Mouse (Mus musculus): ENCODE results near the gene Znhit3.

Gene Znhit3
- long read RNA-seq, experiment 1, transcript Znhit3-201 (5 exons, 998 nt) = major isoform, 13 of 16 reads
- long read RNA-seq, experiment 1, partial matches to known transcripts = 1 of 16 reads
- long read RNA-seq, experiment 1, other reads (novel, unspliced or antisense) = 2 of 16 reads
- long read RNA-seq, experiment 2, transcript Znhit3-201 (5 exons, 998 nt) = major isoform, 27 of 30 reads
- long read RNA-seq, experiment 2, partial matches to known transcripts = 0 of 30 reads
- long read RNA-seq, experiment 2, other reads (novel, unspliced or antisense) = 3 of 30 reads

DNA sequence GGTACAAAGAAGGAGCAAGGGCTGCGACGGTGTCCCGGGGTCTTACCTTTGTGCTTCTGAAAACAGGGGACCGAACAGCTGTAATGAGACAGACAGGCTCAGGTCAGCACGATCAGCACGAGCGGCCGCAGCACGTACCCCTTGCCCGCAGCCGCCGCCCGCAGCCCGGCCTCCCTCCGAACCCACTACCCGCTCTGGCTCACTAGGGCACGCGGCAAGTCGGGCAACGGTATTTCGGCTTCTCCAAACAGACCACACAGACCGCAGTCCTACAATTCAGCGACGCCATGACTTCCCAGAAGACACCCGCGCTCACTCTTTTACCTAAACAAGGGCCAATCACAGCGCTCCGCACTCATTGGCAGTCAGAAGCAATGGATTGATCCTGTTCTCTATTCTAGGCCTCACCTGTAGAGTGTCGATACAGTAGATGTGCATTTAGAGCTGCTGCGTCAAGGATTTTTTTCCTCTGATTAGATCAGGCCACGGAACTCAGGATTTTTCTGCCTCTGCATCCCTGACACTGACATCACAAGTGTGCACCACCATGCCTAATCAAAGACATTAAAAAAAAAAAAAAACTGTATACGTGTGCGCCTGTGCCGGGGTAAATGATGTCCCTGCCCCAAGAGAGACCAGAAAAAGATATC lies at the start of gene Znhit3:
Znhit3 (minus strand) TSS at position 314 of the 650 bp plus-strand sequence.
- intact Hi-C loops (cut with DNase I) = loop anchor here (5.0 kb wide), 1 partner anchor 61 kb away; no protein-coding TSS in a partner anchor

DNA sequence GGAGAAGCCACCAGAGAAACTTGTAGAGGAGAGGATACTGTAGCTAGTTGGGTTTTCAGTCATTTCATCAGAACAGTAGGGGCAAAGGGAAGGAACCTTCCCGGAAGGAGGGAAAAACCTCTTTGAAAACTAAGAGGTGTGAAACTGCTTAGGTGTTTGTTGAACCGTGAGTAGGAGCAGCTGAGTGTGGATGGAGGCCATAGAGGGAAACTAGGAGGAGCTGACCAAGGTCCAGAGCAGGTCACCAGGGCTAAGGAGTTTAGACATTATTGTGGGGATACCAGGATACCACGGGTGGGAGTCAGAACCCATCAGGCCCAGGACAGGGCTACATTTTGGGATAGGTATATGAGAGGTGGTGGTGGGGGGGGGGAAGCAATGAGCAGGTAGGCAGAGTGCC lies 47.4 kb upstream of the Znhit3 start:
- intact Hi-C loops (cut with DNase I) = no loop called here

DNA sequence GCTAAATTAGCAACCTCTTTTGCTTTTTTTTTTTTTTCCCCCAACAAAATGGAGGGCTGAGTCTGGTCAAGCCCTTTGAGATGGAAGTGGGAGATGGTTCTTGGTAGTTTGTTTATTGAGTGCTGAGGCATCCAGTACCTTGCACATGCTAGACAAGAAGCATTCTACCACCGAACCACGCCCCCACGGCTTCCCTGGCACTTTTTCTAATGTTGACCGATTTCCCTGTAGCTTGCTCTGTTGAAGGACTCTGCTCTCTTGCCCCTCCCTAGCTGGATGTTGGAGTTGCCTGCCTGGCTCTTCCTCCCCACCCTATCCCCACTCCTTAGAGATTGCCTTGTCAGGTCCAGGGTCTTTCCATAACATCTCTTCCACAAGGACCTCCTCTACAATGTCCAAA lies 46.4 kb upstream of the Znhit3 start:
- intact Hi-C loops (cut with DNase I) = no loop called here

DNA sequence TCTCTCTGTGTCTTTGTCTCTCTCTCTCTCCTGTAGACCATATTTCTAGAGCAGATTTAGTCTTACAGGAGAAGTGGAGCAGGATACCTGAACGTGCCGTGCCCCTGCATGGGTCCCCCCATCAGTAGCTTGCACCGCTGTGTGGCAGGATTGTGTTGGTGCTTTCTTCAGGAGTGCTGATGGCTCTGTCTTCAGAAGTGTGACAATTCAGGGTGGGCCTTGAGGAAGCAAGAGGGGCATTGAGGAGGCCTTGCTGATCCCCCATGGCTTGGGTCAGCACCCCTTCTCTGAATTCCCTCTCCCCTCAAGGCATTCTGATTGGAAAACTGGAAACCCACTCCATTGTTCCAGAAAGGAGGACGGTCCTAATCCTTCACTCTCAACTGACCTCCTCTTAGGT lies 45.4 kb upstream of the Znhit3 start:
- intact Hi-C loops (cut with DNase I) = no loop called here

DNA sequence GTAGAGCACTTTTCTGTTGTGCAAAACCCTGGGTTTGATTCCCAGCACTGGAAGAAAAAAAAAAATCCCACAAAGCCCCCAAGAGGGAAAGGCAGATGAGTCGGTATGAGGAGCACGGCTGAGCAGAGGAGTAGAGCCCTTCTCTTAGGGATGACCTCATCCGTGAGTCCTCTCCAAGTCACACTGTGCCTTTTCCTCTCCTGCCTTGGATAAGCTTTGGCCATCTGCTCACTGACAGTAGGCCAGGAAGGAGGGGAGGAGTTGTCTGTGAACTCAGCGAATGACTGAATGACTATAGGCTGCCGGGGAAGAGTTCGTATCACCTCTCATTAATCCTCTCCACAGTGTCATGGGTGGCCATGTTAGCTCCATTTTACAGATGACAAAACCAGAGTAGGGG lies 44.6 kb upstream of the Znhit3 start:
- intact Hi-C loops (cut with DNase I) = no loop called here

DNA sequence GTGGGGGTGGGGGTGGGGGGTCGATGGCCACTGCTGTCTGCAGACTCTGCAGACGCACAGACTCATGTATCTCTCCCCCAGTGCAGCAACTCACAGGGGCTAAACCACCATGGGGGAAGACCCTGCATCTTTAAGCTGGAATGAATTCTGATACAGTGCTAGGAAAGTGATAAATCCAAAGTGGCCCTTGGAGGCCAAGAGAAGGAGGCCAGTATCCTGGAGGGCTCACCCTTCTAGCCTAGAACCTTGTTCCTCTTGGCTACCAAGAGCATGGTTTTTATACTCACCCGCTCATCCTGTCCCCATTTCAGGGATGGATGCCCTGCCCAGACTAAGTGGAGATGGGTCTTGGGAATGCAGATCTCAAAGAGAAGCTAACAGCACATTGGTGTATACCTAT lies 44.1 kb upstream of the Znhit3 start:
- intact Hi-C loops (cut with DNase I) = no loop called here

DNA sequence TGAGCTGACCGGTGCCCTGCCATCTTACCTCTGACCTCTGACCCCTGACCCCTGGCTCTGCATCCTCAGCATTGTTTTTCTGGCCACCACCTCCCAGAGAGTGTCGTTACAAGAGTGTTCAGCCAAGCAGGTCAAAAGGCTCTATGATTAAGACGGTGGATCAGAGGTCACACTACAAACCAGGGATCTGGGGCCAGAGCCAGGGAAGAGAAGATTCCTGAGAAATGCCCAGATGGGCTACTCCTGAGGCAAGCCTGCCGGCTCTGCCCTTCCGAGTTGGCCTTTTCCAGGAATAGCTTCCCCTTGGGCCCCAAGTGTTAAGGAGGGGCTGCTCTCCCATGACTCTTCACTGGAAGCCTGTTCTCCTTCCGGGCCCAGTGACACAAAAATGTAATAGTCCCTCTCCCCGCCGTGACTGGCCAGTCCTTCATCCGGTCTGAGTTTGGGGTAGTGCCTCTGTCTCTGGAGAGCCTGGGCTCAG lies 43.6 kb upstream of the Znhit3 start:
- intact Hi-C loops (cut with DNase I) = no loop called here

DNA sequence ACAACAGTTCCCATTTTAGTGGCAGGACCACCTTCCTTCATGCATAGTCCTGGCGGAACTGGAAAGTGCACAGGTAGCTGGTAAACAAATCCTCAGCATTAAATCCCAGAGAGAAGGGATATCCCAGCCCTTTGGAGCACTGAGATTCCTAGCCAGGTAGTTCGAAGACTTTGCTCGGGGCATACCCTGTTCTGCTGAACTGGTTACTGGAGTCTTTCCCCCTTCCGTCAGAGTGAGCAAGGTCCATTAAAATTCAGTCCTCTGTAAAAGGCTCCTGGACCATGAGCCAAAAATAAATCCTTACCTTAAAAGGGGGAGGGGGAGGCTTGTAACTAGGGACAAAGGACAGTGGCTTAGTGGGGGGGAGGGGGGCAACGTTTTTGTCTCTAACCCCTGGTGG lies 43.0 kb upstream of the Znhit3 start:
- intact Hi-C loops (cut with DNase I) = no loop called here

DNA sequence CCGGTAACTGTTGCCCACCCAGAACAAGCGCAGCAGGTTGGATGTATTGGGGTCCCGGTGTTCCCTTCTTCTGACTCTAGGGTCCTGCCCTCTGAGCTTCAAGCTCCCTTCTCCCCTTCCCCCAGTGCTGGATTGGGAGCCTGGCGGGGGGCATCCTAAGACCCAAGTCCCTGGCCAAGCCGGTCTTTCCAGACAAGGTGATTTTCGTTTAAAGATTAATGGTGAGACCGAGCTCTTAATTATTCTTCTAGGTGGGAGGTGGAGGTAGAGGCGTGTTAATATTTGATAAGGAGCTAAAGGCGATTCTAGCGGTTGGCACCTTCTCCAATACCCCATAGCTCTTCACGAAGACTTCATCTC lies 42.1 kb upstream of the Znhit3 start:
- intact Hi-C loops (cut with DNase I) = no loop called here

DNA sequence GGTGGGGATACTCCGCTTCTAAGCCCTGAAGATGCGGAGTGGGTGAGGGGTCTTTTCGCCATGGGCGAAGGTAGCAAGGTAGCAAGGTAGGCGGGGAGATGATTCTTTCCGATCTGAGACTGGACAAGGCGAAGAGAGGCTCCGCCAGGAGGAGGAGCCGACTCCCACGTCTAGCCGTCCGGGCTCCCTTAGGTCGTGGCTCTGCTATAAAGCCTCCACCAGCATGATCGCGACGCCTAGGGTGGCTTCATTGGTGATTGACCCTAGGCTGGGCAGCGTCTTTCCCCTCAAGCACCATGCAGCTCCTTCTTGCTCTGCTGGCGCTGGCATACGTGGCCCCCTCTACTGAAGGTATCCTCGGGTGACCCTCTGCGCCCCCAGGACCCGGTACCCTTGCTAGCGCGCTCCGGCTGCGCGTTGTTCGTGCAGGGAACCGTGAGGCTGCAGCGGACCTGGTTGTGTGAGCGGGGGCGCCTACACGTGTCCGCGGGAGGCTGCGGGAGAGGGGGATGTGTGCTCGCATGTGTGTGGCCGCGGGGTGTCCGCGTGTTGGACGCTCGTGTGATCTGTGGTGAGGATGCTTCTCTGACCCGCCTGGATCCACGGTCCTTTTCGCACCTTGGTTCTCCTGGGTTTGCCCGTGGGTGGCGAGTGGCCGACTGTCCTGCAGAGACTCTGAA lies 41.6 kb upstream of the Znhit3 start, which contains the start of gene Car4:
Car4 (plus strand) TSS at position 196 of the 680 bp plus-strand sequence.
- intact Hi-C loops (cut with DNase I) = no loop called here

DNA sequence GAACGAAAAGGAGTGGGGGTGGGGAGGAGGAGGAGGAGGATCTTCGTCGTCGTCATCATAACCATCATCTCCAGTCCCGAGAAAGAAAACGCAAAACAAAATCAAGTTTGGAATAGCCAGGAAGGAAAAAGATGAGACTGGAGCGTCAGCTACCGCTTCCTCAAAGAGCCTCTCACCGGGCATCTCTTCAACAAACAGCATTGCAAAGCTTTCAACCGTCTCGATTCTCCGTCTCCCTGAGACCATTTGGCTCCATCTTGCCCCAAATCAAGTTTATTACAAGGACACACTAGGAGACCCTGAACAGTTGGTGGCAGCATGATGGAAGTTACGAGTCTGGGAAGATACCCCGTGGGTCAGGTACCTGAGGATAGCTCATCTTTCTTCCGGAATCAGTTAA lies 41.0 kb upstream of the Znhit3 start:
- intact Hi-C loops (cut with DNase I) = no loop called here

DNA sequence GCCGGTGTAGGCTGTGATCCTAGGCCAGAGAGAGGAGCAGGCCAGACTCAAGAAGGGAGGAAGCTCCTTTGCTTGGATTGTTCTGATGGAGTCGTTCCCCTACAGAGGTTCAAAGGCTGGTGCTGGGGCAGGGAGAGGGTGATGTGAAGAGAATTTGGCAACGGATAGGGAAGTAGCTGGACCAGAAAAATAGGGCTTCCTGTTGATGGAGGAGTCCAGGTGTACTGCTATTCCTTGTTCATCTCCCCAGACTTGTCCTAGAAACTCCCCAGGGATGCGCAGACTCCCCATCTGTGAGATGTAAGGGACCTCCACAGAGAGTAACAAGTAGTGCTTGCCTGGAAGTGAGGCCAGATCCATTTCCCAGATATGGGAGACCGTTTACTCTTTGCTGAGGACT lies 40.2 kb upstream of the Znhit3 start:
- intact Hi-C loops (cut with DNase I) = no loop called here

DNA sequence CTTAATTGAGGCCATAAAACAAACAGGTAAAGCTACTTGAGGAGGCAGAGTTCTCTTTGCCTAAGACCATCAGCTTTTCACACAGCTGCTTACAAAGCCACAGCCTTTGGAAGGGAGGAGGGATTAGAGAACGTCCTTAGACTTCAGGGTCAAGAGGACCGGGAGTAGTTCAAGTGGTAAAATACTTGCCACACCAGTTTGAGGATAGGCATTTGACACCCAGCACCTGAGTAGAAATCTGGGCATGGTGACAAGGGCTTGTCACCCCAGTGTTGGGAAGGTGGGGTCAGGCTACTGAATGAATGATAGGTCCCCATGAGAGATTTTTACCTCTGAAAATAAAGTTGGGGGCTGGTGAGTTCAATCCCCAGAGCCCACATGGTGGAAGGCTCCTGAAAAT lies 36.4 kb upstream of the Znhit3 start:
- intact Hi-C loops (cut with DNase I) = no loop called here

DNA sequence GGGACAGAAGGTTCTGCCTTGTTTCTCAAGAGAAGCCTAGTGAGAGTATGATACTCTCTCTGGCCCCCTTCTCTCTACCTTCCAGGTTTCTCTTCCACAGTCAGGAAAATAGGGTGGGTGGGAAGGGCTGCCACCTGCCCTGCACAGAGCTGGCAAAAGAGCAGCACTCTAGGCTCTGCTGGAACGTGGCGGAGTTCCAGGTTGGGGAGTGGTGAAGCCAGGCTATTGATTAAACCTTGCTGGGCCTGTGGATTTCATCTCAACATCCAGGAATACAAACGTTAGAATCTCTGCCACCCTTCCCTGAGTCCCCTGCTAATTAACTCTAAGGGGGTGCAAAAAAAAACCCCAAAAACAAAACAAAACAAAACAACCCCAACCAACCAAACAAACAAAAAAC lies 32.4 kb upstream of the Znhit3 start:
- intact Hi-C loops (cut with DNase I) = no loop called here

DNA sequence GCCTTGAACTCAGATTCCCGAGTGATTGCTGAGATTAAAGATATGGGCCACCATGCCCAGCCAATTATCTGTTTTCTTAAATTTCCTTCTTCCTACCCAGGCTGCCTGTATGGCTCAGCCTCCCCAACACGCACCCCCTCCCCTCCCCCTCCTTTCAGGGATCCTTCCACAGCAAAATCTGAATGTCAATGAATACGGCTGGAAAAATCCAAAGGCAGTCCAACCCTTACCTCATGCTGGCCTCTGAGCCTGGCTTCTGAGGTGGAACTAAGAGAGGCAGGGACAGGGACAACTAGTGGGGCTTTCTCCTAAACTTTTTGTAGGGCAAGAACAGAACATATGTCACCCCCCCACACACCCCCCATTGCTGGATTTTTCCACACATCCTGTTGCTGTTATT lies 31.9 kb upstream of the Znhit3 start:
- intact Hi-C loops (cut with DNase I) = no loop called here

DNA sequence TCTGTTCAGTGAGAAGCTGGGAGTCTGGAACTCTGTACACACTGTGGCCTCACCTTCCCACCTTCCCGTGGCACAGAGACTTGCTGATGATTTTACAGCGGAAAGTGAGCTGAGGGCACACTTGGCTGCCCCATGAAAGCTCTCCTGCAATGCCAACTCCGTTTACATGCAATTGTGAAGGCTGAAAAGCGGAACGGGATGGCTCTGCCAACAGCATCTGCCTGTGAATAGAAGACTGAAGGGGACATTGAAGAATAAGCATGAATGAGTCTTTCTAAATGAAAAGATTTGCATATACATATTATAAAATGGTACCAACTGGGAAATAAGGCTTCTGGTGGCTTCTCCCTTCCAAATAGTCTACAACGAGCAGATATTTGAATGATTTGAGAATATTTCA lies 31.0 kb upstream of the Znhit3 start:
- intact Hi-C loops (cut with DNase I) = no loop called here

DNA sequence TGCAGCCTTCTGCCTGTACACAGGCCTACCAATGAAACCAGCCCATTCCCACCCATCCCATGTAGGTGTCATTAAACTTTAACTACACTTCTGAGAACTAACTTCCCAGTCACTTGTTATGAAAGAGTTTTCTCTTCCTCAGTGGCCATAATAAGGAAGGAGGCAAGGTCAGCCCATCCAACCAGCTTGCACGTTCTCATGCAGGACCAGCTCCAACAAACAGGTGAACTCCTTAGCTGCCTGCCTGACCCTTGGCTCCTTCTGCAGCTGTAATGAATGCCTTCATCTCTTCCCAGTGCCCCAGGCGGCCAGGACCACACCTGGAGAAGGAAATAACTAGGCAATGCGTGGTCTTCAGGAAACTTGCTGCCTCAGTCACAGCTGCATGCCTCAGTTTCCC lies 29.7 kb upstream of the Znhit3 start:
- intact Hi-C loops (cut with DNase I) = no loop called here

DNA sequence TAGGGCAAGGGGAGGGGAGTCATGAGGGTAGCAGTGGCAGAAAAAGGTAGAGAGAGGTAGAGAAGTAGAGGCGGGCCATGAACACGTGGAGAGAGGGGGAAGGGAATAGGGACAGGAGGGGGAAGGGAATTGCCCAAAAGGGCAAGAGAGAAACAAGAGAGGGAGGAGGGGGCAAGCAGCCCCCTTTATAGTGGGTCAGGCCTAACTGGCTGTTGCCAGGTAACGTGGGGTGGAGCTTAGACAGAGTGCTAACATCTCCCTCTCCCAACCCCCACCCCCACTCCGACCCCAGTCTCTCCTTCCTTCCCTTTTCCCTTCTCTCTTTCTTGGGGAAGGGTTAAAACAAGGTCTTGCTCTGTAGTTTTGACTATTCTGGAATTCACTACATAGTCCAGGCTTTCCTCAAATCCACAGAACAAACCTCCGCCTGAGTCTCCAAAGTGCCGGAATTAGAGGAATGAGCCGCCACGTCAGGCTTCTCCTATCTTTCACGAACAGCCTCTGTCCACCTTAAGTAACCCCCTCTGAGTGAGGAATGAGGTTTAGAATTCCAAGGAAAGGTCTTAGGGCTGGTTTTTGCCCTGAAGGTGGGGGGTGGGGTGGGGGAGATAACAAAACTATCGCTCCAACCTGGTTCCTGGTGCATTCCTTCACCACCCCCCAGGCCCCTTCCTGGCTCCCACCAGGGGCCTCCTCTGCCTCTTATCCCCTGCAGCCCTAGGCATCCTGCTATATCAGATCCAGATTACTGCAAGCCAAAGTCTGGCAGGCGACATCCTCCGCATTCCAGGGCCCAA lies 28.7 kb upstream of the Znhit3 start:
- intact Hi-C loops (cut with DNase I) = no loop called here

DNA sequence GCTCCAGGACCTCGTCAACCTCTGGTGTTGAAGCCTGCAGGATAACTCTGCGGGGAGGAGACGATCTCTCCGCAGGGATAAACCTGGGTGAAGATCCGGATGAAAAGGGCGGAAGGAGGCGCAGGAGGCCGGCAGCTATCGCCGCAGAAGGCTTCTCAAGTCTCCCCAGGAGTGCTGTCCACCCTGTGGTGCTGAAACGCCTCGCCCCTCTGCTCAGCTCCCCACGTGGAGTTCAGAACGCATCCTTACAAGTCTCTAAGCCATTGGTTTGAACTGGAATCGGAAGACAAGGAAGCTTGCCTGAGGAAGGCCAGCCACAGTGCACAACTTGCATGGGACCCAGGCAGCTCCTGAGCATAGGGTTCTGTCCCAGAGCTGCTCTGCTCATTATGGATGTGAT lies 27.8 kb upstream of the Znhit3 start:
- intact Hi-C loops (cut with DNase I) = no loop called here

DNA sequence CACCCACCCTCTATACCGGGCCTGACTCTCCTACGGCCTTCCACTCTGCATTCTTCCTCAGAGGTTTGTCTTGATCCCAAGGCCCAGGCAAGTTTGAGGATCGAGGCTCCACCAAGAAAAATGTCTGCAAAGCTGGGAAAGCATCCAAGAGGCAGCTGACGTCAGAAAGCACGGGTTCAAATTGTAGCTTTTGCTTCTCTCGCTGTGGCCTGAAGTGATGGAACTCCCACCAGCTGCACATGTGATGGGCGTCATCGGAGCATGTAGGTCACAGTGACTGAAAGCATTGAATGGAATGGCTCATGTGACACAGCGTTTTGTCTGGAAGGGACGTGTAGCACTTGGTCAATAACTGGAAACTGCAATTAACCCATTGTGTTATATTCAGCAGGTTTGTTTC lies 24.0 kb upstream of the Znhit3 start:
- intact Hi-C loops (cut with DNase I) = no loop called here

DNA sequence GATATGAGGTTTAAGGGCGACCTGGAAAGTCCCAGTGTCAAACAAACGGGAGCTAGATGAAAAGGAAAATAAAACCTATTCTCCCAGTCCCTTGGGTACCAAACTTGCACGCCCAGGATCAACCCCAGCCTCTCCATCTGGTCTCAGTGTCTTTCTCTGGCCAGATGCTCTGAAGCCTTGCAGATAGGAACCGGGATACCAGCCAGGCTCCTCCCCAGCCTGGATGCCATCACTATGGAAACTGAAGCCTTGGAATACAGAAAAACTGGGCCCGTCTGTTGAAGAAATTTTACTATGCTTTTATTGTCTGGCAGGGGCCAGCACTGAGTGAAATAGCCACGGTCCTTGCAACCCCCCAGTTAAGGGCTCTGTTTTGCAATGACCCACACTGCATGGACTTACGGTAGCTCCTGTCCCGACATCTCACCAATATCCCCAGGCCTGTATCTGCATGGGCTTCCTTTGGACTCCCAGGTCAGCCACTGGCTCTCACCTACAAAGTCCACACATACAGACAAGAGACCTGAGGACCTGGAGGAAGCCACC lies 23.4 kb upstream of the Znhit3 start:
- intact Hi-C loops (cut with DNase I) = no loop called here
